15 mouse cellular contexts compared by ENCODE assay signal in the genomic region with DNA sequence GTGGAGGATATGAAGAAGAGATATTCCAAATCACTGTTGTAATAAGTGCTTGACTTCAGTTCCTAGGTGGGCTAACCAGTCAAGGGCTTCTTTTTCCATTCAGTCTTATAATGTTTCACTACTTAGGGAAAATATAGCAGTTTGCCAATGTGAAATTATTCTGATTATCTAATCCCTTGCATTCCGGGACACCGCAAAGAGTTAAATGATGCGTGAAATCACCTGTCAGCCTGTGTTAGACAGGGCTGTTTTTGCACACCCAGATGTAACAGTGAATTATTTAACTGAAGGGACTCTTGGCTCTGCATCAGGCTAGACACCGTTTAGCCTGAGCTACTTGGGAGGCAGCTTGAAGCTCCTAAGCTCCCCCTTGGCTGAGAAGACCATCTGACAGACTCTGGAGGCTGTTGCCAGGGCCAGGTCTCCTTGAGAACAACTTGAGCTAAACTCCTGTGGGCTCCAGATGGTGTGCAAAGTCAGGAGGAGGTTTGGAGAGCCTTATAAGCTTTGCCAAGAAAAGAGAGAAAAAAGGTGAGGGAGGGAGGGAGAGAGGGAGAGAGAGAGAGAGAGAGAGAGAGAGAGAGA.
DNase-seq lines count a peak whose midpoint lies in the region; ATAC-seq and TF ChIP-seq lines count a peak whose summit lies in the region.
"Had no signal": no experiment of that assay in that cellular context is flagged by ENCODE, and none has a peak within 500 bp of the region (broad histone marks: within the 10 kb centered on the region; RNA-seq: fewer than 3 reads in every experiment).

No protein-coding gene starts in this region.

- H3K36me3 ChIP-seq in forebrain, embryonic 14.5 days (ENCODE audit: control insufficient read depth, insufficient read depth, low read length) = no peaks in the 10 kb centered on the region
- no peaks in the 10 kb centered on the region for H3K36me3 ChIP-seq in forebrain, embryonic 11.5 days (ENCODE audit: control insufficient read depth, insufficient read depth, low read length)
- H3K36me3 ChIP-seq in forebrain, embryonic 16.5 days (ENCODE audit: control insufficient read depth, insufficient read depth) = no peaks in the 10 kb centered on the region
- H3K36me3 ChIP-seq in thymus, adult 2 months (ENCODE audit: control insufficient read depth, insufficient read depth, low read length) = no peaks in the 10 kb centered on the region
- H3K36me3 ChIP-seq: embryonic facial prominence, embryonic 15.5 days; limb, embryonic 12.5 days had no signal

- H3K9ac ChIP-seq in forebrain, embryonic 14.5 days (ENCODE audit: low read length) = no peak overlapping the region
- no peak overlapping the region for H3K9ac ChIP-seq in forebrain, embryonic 11.5 days (ENCODE audit: low read length)
- no peak overlapping the region for H3K9ac ChIP-seq in forebrain, embryonic 16.5 days (replicated peaks; ENCODE audit: low read depth, low read length)
- H3K9ac ChIP-seq: embryonic facial prominence, embryonic 15.5 days; limb, embryonic 12.5 days had no signal

- 34% methylated on average over 4 of the region's 4 CpGs for WGBS in forebrain, embryonic 14.5 days
- WGBS in forebrain, embryonic 11.5 days = 63% methylated on average over 4 of the region's 4 CpGs
- WGBS in forebrain, embryonic 16.5 days = 28% methylated on average over 4 of the region's 4 CpGs
- 92% methylated on average over 4 of the region's 4 CpGs for WGBS in thymus, adult 2 months

- no peak overlapping the region for H3K27ac ChIP-seq in forebrain, embryonic 14.5 days (ENCODE audit: low read depth, low read length)
- H3K27ac ChIP-seq in forebrain, embryonic 11.5 days (ENCODE audit: low read depth, low read length) = no peak overlapping the region
- no peak overlapping the region for H3K27ac ChIP-seq in forebrain, embryonic 16.5 days (ENCODE audit: low read length)
- H3K27ac ChIP-seq in thymus, adult 2 months (ENCODE audit: control insufficient read depth, insufficient read depth, low read length) = no peak overlapping the region
- H3K27ac ChIP-seq: embryonic facial prominence, embryonic 15.5 days; kidney, postnatal 0 days; limb, embryonic 12.5 days had no signal

- TF ChIP-seq POLR2A in thymus, adult 2 months (IDR thresholded peaks at IDR 0.05; ENCODE audit: control insufficient read depth, extremely low read depth, insufficient read depth, low read length, poor library complexity) = no peak

- no peaks in the 10 kb centered on the region for H3K9me3 ChIP-seq in forebrain, embryonic 14.5 days (replicated peaks; ENCODE audit: control insufficient read depth, low read length)
- H3K9me3 ChIP-seq in forebrain, embryonic 11.5 days (ENCODE audit: control insufficient read depth, low read length) = no peaks in the 10 kb centered on the region
- H3K9me3 ChIP-seq in forebrain, embryonic 16.5 days (ENCODE audit: control insufficient read depth, low read length) = peaks cover 4% of the 10 kb centered on the region; the same call in 1 of the 2 replicates
- H3K9me3 ChIP-seq: embryonic facial prominence, embryonic 15.5 days; limb, embryonic 12.5 days had no signal

- no peak for TF ChIP-seq CTCF in thymus, adult 2 months (IDR thresholded peaks at IDR 0.05; ENCODE audit: borderline replicate concordance, control insufficient read depth, extremely low read depth, insufficient read depth, low read length, poor library complexity)

- no peaks in the 10 kb centered on the region for H3K27me3 ChIP-seq in forebrain, embryonic 14.5 days (replicated peaks; ENCODE audit: control insufficient read depth, insufficient read depth, low read length)
- H3K27me3 ChIP-seq in forebrain, embryonic 11.5 days (ENCODE audit: control insufficient read depth, insufficient read depth, low read length) = no peaks in the 10 kb centered on the region
- no peaks in the 10 kb centered on the region for H3K27me3 ChIP-seq in forebrain, embryonic 16.5 days (replicated peaks; ENCODE audit: control insufficient read depth, insufficient read depth, low read length)
- no peaks in the 10 kb centered on the region for H3K27me3 ChIP-seq in thymus, adult 2 months (ENCODE audit: control insufficient read depth, insufficient read depth, low read length)
- H3K27me3 ChIP-seq: embryonic facial prominence, embryonic 15.5 days; limb, embryonic 12.5 days had no signal

- no peak overlapping the region for H3K4me2 ChIP-seq in forebrain, embryonic 14.5 days (ENCODE audit: low read length)
- no peak overlapping the region for H3K4me2 ChIP-seq in forebrain, embryonic 11.5 days (ENCODE audit: low read depth, low read length, severe bottlenecking)
- H3K4me2 ChIP-seq in forebrain, embryonic 16.5 days (ENCODE audit: low read length) = no peak overlapping the region
- H3K4me2 ChIP-seq: embryonic facial prominence, embryonic 15.5 days; limb, embryonic 12.5 days had no signal

- intact Hi-C loops in left cerebral cortex, postnatal 36 days (cut with DNase I) = no loop called here

- ATAC-seq in forebrain, embryonic 14.5 days = peak; percentile 55; the same call in 1 of the 2 replicates
- no peak for ATAC-seq in forebrain, embryonic 11.5 days (replicated peaks; ENCODE audit: low FRiP score)
- peak; percentile 52; the same call in 1 of the 2 replicates for ATAC-seq in forebrain, embryonic 16.5 days
- ATAC-seq: hindbrain, embryonic 16.5 days had no signal

- DNase-seq in forebrain, embryonic 14.5 days (ENCODE audit: low spot score) = peak; percentile 66
- DNase-seq in forebrain, embryonic 11.5 days (ENCODE audit: low spot score) = no peak
- DNase-seq in Muller cell, postnatal 12 days (ENCODE audit: inconsistent ontology term) = peak; percentile 76
- DNase-seq in left cerebral cortex, postnatal 36 days (ENCODE audit: low spot score in 2 of 2) = peak; percentile 57 to 78
- DNase-seq in thymus, adult 2 months = no peak
- DNase-seq in adrenal gland, adult 8-10 months = no peak
- DNase-seq: adrenal gland, postnatal 25 days; gastrocnemius, postnatal 14 days; lung, adult 2 months; thymus, postnatal 14 days had no signal

- no peaks in the 10 kb centered on the region for H3K4me1 ChIP-seq in forebrain, embryonic 14.5 days (ENCODE audit: control insufficient read depth, insufficient read depth, low read length)
- H3K4me1 ChIP-seq in forebrain, embryonic 11.5 days (replicated peaks; ENCODE audit: control insufficient read depth, insufficient read depth, low read length) = no peaks in the 10 kb centered on the region
- 0 out of 2 replicates have a peak, but pooled peaks cover 2% of the 10 kb centered on the region for H3K4me1 ChIP-seq in forebrain, embryonic 16.5 days (replicated peaks; ENCODE audit: control insufficient read depth, insufficient read depth, low read length)
- no peaks in the 10 kb centered on the region for H3K4me1 ChIP-seq in thymus, adult 2 months (replicated peaks; ENCODE audit: control insufficient read depth, insufficient read depth, low read length)

- no peak overlapping the region for H3K4me3 ChIP-seq in forebrain, embryonic 14.5 days (ENCODE audit: low read depth, low read length)
- H3K4me3 ChIP-seq in forebrain, embryonic 11.5 days (ENCODE audit: low read depth, low read length) = no peak overlapping the region
- no peak overlapping the region for H3K4me3 ChIP-seq in forebrain, embryonic 16.5 days (replicated peaks; ENCODE audit: low read length)
- H3K4me3 ChIP-seq in thymus, adult 2 months (ENCODE audit: control insufficient read depth, insufficient read depth, low read length) = no peak overlapping the region
- H3K4me3 ChIP-seq: embryonic facial prominence, embryonic 15.5 days; limb, embryonic 12.5 days had no signal

Comparison
In these comparisons a context has a peak if more than half of its experiments do, and no peak if none do; other contexts are left out.
1. DNase-seq: peak in forebrain, embryonic 14.5 days (single experiment), Muller cell, postnatal 12 days (single experiment) and left cerebral cortex, postnatal 36 days (2 of 2); none in forebrain, embryonic 11.5 days (single experiment), thymus, adult 2 months (single experiment) and adrenal gland, adult 8-10 months (single experiment).